Mouse (Mus musculus) forebrain, embryonic 16.5 days (tissue): Measurements from ENCODE around the gene Etv2. TPM values are rescaled to one million over a fixed set of nuclear protein-coding genes. Genes with fewer than 3 reads are reported as not detected.

Source experiments
- ATAC-seq: fragments of 200-750 bp; cut with Nextera tagmentation; 2 replicates; pipeline ENCODE4 v1.8.0; 2017; ENCODE audit warnings: mild to moderate bottlenecking, moderate library complexity
- H3K27ac ChIP-seq: fragments of 300-500 bp; sonication (generic); 2 replicates; pipeline ENCODE4 v1.5.1; 2014; ENCODE audit warnings: low read length, control low read depth
- H3K27me3 ChIP-seq: fragments of 300-500 bp; sonication (generic); replicated peaks from 2 replicates; pipeline ENCODE4 v1.6.1; 2014; ENCODE audit warnings: low read length; ENCODE audit not compliant: control insufficient read depth, insufficient read depth
- H3K36me3 ChIP-seq: fragments of 300-500 bp; sonication (generic); 2 replicates; pipeline ENCODE4 v1.6.1; 2014; ENCODE audit not compliant: control insufficient read depth, insufficient read depth
- H3K4me1 ChIP-seq: fragments of 300-500 bp; sonication (generic); replicated peaks from 2 replicates; pipeline ENCODE4 v1.6.1; 2014; ENCODE audit warnings: low read length; ENCODE audit not compliant: control insufficient read depth, insufficient read depth
- H3K4me2 ChIP-seq: fragments of 300-500 bp; sonication (generic); 2 replicates; pipeline ENCODE4 v1.6.1; 2014; ENCODE audit warnings: mild to moderate bottlenecking, low read length, control low read depth
- H3K4me3 ChIP-seq: fragments of 300-500 bp; sonication (generic); replicated peaks from 2 replicates; pipeline ENCODE4 v1.5.1; 2014; ENCODE audit warnings: mild to moderate bottlenecking, low read length, control low read depth
- H3K9ac ChIP-seq: fragments of 300-500 bp; sonication (generic); replicated peaks from 2 replicates; pipeline ENCODE4 v1.6.1; 2014; ENCODE audit warnings: low read depth, low read length, control low read depth
- H3K9me3 ChIP-seq: fragments of 300-500 bp; sonication (generic); 2 replicates; pipeline ENCODE4 v1.6.1; 2016; ENCODE audit warnings: low read length; ENCODE audit not compliant: control insufficient read depth
- WGBS: fragments of 180-500 bp; shearing (Covaris S2); extraction: QIAGEN DNeasy Blood & Tissue Kit; methylation state at CpG from one replicate; pipeline ENCODE4 v1.1.7; 2014; 5-methylcytosine and 5-hydroxymethylcytosine counted together
- polyA plus RNA-seq: library from polyadenylated mRNA; unstranded; fragments of >200 nt; fragmentation: Nextera tagmentation; extraction: Ambion mirVana; gene quantifications from 2 replicates; pipeline ENCODE4 v1.2.1, GENCODE M21; 2015

The Etv2 gene
- polyA plus RNA-seq, 1 experiment from 2014 or later, result not detected

DNA sequence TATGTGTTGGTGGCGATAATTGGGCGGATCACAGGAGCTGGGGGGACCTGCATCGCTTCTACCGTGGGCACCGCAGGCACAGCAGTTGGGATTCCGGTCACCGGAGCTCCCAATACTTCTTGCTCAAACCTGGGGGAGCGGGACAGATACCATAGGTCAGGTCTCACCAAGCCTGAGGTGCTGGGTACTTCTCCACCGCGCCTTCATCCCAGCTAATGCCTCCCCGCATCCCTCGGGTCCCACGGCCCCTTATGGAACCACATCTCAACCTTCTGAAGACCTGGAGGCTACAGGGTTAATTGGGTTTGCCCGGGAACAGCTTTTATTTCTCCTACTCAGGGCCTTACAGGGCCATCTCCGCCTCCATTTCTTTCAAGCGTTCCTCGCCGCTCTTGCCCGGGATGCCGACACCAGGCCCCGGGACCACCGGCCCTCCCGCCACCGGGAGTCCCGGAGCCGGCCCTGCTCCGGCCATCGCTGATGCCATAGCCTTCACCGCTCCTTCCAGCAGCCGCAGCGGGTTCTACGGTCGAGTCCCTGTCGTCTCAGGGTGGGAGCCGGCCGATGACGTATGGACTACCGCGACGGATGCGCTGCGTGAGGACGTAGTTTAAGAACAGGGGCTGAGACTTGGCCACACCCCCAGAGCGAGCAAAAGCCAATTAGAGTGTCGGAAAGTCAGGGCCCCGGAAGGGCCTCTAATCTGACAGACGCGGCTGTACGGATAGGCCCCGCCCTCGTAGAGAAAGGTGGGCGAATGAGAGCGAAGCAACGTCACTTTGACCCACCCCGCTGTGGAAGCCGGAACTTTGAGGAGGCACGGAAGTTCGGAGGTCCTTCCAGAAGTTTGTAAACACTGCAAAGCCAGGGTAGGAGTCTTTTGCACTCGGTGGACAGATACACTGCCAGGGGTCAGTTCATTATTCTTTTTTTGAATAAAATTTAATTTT, 14.2 kb upstream of the Etv2 start, which contains the start of gene Rbm42:
TSS of gene Rbm42 (minus strand) at position 727 of the 950 bp plus-strand sequence.
- WGBS, result 1% methylated on average over 59 of the region's 59 CpGs
- peaks cover 27% of the 10 kb centered on the region for H3K36me3 ChIP-seq
- H3K4me1 ChIP-seq, result peaks cover 13% of the 10 kb centered on the region

DNA sequence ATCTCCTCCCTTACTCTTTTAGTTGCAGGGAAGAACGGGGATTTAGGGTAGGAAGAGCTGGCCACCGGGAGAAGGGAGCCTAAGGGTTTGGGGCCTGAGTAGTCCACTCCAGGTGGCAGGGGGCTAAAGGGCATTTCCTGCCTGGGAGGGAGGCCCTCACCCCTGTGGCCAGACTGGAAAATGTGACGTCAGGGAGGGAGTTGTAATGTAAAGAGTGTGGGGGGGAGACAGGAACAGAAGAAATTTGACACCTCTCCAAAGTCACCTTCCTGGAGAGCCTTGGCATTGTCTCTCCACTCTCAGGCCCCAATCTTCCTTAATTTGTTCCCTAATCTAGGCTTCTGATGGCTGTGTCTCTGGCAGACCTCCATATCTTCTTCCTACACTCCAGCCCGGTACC, 3.4 kb upstream of the Etv2 start:
- H3K27ac ChIP-seq, result no peak overlapping the region
- ATAC-seq, result no peak
- no peaks in the 10 kb centered on the region for H3K9me3 ChIP-seq
- no peak overlapping the region for H3K9ac ChIP-seq
- no peak overlapping the region for H3K4me3 ChIP-seq
- H3K4me1 ChIP-seq, result no peaks in the 10 kb centered on the region
- WGBS, result 33% methylated on average over 4 of the region's 4 CpGs
- peaks cover 19% of the 10 kb centered on the region for H3K36me3 ChIP-seq
- peaks cover 26% of the 10 kb centered on the region for H3K27me3 ChIP-seq
- no peak overlapping the region for H3K4me2 ChIP-seq

More for the DNA sequence above, 14.2 kb upstream of the Etv2 start, which contains the start of gene Rbm42:
- Histone ChIP-seq H3K4me2 (peak within 1 kb of the TSS; percentile 86), H3K9me3 (no peaks in the 10 kb centered on the region), H3K27ac (no peak within 1 kb of the TSS; the same call in 1 of the 2 replicates), H3K27me3 (no peaks in the 10 kb centered on the region), H3K9ac (peak within 1 kb of the TSS; percentile 90), H3K4me3 (peak within 1 kb of the TSS; percentile 84)
- ATAC-seq, result peak; percentile 100

DNA sequence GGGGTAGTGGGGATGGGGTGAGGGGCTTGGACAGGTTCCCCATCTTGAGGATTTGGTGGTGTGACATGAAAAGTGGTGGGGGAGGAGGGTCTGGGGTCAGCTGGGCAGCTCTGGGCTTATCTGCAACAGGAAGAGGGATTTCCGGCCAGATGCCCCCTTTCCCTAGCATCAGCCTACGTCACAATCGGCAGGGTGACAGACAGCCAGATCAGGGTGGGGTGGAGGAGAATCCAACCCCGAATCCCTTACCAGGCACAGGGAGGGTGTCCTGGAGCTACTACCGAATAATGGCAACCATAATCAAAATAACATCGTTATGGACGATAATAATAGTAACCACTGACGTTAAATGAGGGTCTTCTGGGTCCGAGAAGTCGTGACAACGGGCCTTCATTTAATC, 743 bp upstream of the Etv2 start:
- no peaks in the 10 kb centered on the region for H3K9me3 ChIP-seq
- no peaks in the 10 kb centered on the region for H3K4me1 ChIP-seq
- H3K4me2 ChIP-seq, result no peak overlapping the region
- no peak overlapping the region for H3K9ac ChIP-seq
- 26% methylated on average over 11 of the region's 11 CpGs for WGBS
- peaks cover 50% of the 10 kb centered on the region for H3K27me3 ChIP-seq
- peaks cover 8% of the 10 kb centered on the region for H3K36me3 ChIP-seq
- ATAC-seq, result no peak
- no peak overlapping the region for H3K27ac ChIP-seq
- H3K4me3 ChIP-seq, result no peak overlapping the region

DNA sequence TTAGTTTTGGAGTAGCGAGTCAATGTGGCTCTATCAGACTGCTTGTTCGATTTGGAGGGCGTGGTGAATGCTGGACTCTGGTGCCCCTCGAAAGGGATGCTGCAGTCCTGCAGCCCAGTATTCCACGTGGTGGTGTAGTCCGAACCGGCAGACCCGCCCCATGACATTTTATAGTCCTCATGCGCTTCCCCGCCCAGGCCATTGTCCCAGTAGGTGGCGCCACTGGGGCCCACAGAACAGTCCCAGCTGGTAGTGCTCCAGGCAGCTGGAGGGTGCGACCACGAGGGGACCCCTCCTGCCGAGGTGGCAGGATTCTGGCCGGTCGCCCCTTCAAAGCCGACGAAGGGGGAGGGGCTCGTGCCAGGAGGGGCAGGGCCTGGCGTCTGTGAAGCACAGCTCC, 1.0 kb downstream of the Etv2 start:
- no peaks in the 10 kb centered on the region for H3K4me1 ChIP-seq
- H3K4me2 ChIP-seq, result peak overlapping the region; percentile 14; the same call in 1 of the 2 replicates
- H3K27ac ChIP-seq, result no peak overlapping the region
- H3K27me3 ChIP-seq, result peaks cover 52% of the 10 kb centered on the region
- ATAC-seq, result no peak
- no peaks in the 10 kb centered on the region for H3K9me3 ChIP-seq
- H3K4me3 ChIP-seq, result 0 out of 2 replicates have a peak overlapping the region, but pooled peaks have one; percentile 8
- no peaks in the 10 kb centered on the region for H3K36me3 ChIP-seq
- WGBS, result under 1% methylated on average over 20 of the region's 20 CpGs
- no peak overlapping the region for H3K9ac ChIP-seq

DNA sequence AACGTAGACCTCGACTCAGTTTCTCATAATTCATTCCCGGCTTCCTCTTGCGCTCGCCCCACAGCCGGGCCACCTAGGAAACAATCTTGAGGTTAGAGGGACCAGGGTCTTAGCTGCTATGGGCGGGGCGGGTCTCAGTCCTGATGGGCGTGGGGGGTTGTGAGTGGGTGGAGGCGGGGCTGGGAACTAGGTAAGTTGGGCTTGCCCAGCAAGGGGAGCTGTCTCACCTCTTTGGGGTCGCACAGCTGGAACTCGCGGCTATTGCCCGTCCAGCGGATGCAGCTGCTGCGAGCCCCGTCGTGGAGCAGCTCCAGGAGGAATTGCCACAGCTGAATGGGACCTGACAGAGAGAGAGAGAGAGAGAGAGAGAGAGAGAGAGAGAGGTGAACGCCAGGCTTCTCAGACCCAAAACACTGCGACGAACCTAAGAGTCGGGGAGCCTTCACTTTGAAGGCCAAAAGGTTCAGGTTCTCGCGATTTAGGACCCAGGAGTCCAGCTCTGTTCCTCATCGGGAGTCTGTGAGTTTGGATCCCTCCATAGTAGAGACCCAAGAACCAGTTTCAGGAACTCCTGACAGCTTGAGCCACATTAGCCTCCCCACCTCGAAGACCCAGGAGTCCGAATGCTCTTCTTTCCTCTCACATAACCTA, 1.8 kb downstream of the Etv2 start:
- H3K27ac ChIP-seq, result no peak overlapping the region
- H3K27me3 ChIP-seq, result peaks cover 54% of the 10 kb centered on the region
- no peaks in the 10 kb centered on the region for H3K9me3 ChIP-seq
- no peak overlapping the region for H3K9ac ChIP-seq
- H3K36me3 ChIP-seq, result no peaks in the 10 kb centered on the region
- no peaks in the 10 kb centered on the region for H3K4me1 ChIP-seq
- H3K4me3 ChIP-seq, result no peak overlapping the region
- no peak overlapping the region for H3K4me2 ChIP-seq
- ATAC-seq, result no peak
- 5% methylated on average over 27 of the region's 27 CpGs for WGBS

DNA sequence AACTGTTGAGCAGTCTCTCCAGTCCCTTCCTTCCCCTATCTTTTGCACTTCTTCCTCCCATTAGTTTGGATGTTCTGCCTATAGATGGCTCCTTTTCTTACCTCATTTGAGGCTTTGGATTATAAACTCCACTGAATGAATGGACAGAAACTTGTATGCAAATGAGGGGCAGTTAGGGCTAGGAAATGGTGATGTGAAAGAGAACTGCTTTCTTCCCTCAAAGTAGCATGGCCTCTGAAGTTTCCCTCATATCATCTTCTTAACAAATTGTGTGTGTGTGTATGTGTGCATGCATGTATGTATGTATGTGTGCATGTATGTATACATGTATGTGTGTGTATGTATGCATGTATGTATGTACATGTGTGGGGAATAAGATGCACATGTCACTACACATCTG, 6.6 kb downstream of the Etv2 start:
- Histone ChIP-seq H3K27ac (no peak overlapping the region), H3K36me3 (no peaks in the 10 kb centered on the region), H3K4me1 (peaks cover 9% of the 10 kb centered on the region), H3K4me2 (no peak overlapping the region), H3K4me3 (no peak overlapping the region), H3K9ac (no peak overlapping the region), H3K9me3 (no peaks in the 10 kb centered on the region), H3K27me3 (peaks cover 31% of the 10 kb centered on the region)
- no peak for ATAC-seq

DNA sequence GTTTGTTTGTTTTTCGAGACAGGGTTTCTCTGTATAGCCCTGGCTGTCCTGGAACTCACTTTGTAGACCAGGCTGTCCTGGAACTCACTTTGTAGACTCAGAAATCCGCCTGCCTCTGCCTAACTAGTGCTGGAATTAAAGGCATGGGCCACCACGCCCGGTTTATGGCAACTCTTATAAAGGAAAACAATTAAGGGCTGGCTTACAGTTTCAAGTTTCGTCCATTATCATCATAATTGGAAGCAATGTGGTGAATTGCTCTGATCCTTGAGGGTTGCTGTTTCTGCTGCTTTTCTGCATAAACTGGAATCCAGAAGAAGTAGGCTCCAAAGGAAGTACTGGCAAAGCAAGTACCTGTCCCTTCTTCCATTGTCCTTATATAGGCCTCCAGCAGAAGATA, 9.0 kb downstream of the Etv2 start:
- Histone ChIP-seq H3K4me3 (no peak overlapping the region), H3K36me3 (peaks cover 6% of the 10 kb centered on the region; the same call in 1 of the 2 replicates), H3K27me3 (peaks cover 9% of the 10 kb centered on the region), H3K9ac (no peak overlapping the region), H3K9me3 (no peaks in the 10 kb centered on the region), H3K27ac (no peak overlapping the region), H3K4me2 (peak overlapping the region; percentile 97), H3K4me1 (peaks cover 9% of the 10 kb centered on the region)
- ATAC-seq, result no peak
- 87% methylated on average over 5 of the region's 5 CpGs for WGBS

DNA sequence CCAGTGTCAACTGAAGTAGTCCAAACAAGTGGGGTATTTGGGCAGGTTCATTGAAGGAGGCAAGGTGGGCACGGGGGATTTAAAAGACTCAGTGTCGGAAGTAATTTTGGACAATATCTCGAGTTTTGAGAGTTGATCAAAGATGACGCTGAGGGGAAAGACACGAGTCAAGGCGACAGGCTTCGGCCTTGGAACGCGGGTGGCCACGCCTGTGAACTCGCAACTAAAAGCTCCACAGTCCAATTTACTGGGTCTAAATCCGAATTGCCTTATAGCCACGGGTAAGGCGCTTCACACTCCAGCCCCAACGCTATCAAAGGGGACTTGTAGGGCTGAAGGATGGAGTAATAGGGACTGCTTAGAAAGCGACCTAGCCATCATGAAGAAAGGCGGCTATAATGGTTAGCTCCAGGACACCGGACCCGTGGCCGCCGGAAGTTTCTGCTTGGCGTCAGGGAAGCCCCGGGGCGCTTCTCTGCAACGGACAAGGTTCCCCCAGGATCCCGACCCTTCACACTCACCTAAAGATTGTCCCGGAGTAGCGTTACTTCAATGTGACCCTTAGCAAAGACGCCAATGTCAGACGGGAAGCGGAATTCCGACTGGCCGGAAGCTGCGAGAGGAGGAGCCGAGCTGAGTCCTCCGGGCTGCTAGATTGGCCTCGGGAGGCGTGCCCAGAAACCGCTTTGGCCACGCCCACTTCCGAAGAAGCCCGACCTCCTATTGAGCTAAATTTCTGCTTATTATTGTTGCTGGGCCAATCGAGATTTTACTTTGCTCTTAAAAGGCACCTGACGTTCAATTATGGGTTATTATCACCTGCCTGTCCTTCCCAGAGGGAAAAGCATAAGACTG, 9.9 kb downstream of the Etv2 start, which contains the start of gene Cox6b1:
TSS of gene Cox6b1 (minus strand) at position 622 of the 855 bp plus-strand sequence.
- Histone ChIP-seq H3K27ac (peak within 1 kb of the TSS; percentile 41; the same call in 1 of the 2 replicates), H3K4me1 (peaks cover 9% of the 10 kb centered on the region), H3K9me3 (no peaks in the 10 kb centered on the region), H3K4me3 (peak within 1 kb of the TSS; percentile 93), H3K9ac (peak within 1 kb of the TSS; percentile 77), H3K27me3 (peaks cover 6% of the 10 kb centered on the region; the same call in 1 of the 2 replicates), H3K36me3 (peaks cover 6% of the 10 kb centered on the region; the same call in 1 of the 2 replicates), H3K4me2 (peak within 1 kb of the TSS; percentile 97)
- ATAC-seq, result peak; percentile 96
- 1% methylated on average over 44 of the region's 44 CpGs for WGBS
